Mouse (Mus musculus) neural tube, embryonic 13.5 days (tissue): Measurements from ENCODE around the gene Ncoa3. TPM values are rescaled to one million over a fixed set of nuclear protein-coding genes. Genes with fewer than 3 reads are reported as not detected.

ENCODE experiments used
- ATAC-seq: fragments of 200-750 bp; cut with Nextera tagmentation; 2 replicates; pipeline ENCODE4 v1.8.0; 2017; ENCODE audit warnings: low read depth, mild to moderate bottlenecking, moderate TSS enrichment, moderate library complexity
- H3K27ac ChIP-seq: fragments of 300-500 bp; sonication (generic); replicated peaks from 2 replicates; pipeline ENCODE4 v1.5.1; 2015; ENCODE audit warnings: moderate library complexity, mild to moderate bottlenecking, inconsistent platforms
- H3K27me3 ChIP-seq: fragments of 300-500 bp; sonication (generic); 2 replicates; pipeline ENCODE4 v1.6.1; 2015; ENCODE audit warnings: mild to moderate bottlenecking, inconsistent platforms
- H3K36me3 ChIP-seq: fragments of 300-500 bp; sonication (generic); 2 replicates; pipeline ENCODE4 v1.6.1; 2015; ENCODE audit warnings: mild to moderate bottlenecking, inconsistent platforms
- H3K4me1 ChIP-seq: fragments of 300-500 bp; sonication (generic); replicated peaks from 2 replicates; pipeline ENCODE4 v1.6.1; 2015; ENCODE audit warnings: inconsistent platforms
- H3K4me2 ChIP-seq: fragments of 300-500 bp; sonication (generic); 2 replicates; pipeline ENCODE4 v1.6.1; 2015; ENCODE audit warnings: inconsistent platforms, mild to moderate bottlenecking, moderate library complexity
- H3K4me3 ChIP-seq: fragments of 300-500 bp; sonication (generic); 2 replicates; pipeline ENCODE4 v1.5.1; 2015; ENCODE audit warnings: mild to moderate bottlenecking, inconsistent platforms
- H3K9ac ChIP-seq: fragments of 300-500 bp; sonication (generic); 2 replicates; pipeline ENCODE4 v1.6.1; 2015; ENCODE audit warnings: moderate library complexity, mild to moderate bottlenecking, inconsistent platforms
- H3K9me3 ChIP-seq: fragments of 300-500 bp; sonication (generic); 2 replicates; pipeline ENCODE4 v1.6.1; 2016; ENCODE audit warnings: inconsistent platforms
- WGBS: fragments of 180-500 bp; shearing (Covaris S2); methylation state at CpG from one replicate; pipeline ENCODE4 v1.1.7; 2015; 5-methylcytosine and 5-hydroxymethylcytosine counted together
- polyA plus RNA-seq: library from polyadenylated mRNA; unstranded; fragments of >200 nt; fragmentation: Nextera tagmentation; extraction: Ambion mirVana; gene quantifications from 2 replicates; pipeline ENCODE4 v1.2.1, GENCODE M21; 2015

Gene Ncoa3
- polyA plus RNA-seq, 1 experiment from 2014 or later: 12.6 TPM

DNA sequence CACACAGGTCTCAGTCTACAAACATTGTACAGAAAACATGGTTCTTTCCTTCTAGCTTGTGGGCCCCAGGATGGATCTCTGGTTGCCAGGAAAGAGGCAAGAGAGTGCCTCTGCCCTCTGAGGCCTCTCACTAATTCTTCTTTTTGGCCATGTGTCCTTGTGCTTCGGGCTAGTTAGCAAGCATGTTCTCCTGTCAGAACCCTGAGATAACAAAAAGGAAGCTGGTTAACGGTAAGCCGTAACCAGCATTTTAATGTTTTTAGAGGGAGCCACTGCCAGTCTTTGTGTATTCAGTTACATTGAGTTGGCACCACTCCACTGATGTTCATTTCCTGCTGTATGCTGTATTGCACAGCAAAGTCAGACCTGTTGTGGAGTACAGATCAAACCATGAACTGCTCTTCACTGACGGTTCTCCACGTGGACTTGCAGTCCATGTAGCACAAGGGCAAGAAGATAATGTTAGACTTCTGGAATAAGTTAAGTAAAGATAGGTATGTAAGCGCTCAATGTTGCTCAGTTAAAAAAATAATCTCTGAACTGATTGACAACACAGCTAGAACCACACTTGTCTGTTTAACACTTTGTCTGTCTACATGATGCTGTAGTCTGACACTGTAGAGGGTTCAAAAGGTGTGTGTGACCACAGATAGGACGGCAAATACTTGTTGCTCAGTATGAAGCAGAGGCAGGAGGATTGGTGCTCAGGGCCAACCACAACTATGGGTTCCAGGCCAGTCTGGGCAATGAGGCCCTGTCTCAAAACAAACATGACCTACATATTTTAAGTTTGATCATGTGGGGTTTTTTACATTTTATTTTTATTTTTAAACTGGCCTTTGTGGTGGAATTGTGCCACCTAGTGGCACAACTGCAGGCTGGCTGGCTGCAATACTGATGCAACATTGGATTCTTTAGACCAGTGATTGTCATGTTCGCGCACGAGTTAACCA lies 53.4 kb downstream of the Ncoa3 start:
- Histone ChIP-seq H3K27ac (no peak overlapping the region), H3K4me2 (no peak overlapping the region), H3K27me3 (no peaks in the 10 kb centered on the region), H3K4me1 (peaks cover 9% of the 10 kb centered on the region), H3K4me3 (no peak overlapping the region), H3K9ac (no peak overlapping the region), H3K9me3 (no peaks in the 10 kb centered on the region), H3K36me3 (peaks cover 34% of the 10 kb centered on the region)
- ATAC-seq: no peak
- 71% methylated on average over 10 of the region's 10 CpGs for WGBS

DNA sequence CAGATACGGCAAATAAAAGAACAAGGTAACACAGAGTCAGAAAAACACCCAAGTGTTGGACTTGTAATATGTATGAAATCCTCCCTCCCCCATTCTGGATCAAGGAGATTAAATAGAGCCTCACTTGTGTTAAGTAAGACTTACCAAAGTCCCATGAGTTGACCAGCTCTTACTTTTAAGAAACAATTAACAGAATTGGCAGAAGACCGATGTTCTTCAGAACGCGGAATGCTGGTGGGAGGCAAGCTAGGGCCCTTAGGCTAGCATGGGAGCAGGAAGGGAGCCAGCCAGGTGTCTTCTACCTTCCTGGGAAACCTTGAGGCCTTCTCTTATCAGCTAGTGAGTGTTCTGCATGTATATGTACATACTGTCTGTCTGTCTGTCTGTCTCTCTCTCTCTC lies 55.5 kb downstream of the Ncoa3 start:
- no peaks in the 10 kb centered on the region for H3K27me3 ChIP-seq
- peaks cover 55% of the 10 kb centered on the region for H3K36me3 ChIP-seq
- no peak overlapping the region for H3K27ac ChIP-seq
- 95% methylated on average over 4 of the region's 4 CpGs for WGBS
- ATAC-seq: no peak
- no peak overlapping the region for H3K4me3 ChIP-seq
- no peak overlapping the region for H3K4me2 ChIP-seq
- peaks cover 7% of the 10 kb centered on the region for H3K4me1 ChIP-seq
- no peak overlapping the region for H3K9ac ChIP-seq
- no peaks in the 10 kb centered on the region for H3K9me3 ChIP-seq

DNA sequence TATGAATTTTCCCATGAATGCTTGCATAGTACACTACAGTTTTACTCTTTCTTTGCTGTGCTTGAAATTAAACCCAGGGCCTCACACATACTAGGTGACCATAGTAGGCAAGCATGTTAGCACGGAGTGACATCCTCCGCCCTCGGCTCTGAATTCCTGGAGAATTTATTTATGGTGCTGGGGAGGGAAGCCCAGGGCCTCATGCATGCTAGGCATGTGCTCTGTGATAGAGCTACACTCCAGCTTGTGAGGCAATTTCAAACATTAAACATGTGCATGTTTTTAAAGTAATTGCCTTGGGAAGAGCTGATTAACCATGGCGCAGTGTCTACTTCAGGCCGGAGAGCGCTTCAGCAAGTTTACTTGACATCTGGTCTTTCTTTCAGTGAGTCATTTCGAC lies 56.4 kb downstream of the Ncoa3 start:
- Histone ChIP-seq H3K27me3 (no peaks in the 10 kb centered on the region), H3K4me3 (no peak overlapping the region), H3K36me3 (peaks cover 64% of the 10 kb centered on the region), H3K27ac (no peak overlapping the region), H3K4me1 (peaks cover 7% of the 10 kb centered on the region), H3K9me3 (no peaks in the 10 kb centered on the region), H3K4me2 (no peak overlapping the region), H3K9ac (no peak overlapping the region)
- 84% methylated on average over 7 of the region's 7 CpGs for WGBS
- ATAC-seq: no peak

- 91% methylated on average over 17 of the region's 17 CpGs for WGBS
- Histone ChIP-seq H3K27ac (no peak overlapping the region), H3K9me3 (no peaks in the 10 kb centered on the region), H3K36me3 (peaks cover 89% of the 10 kb centered on the region), H3K4me3 (no peak overlapping the region), H3K9ac (no peak overlapping the region), H3K27me3 (no peaks in the 10 kb centered on the region), H3K4me1 (no peaks in the 10 kb centered on the region), H3K4me2 (no peak overlapping the region)
- no peak for ATAC-seq
These were observed 59.0 kb downstream of the Ncoa3 start for GRCm38 (mm10) chr2:166051421-166051820.

DNA sequence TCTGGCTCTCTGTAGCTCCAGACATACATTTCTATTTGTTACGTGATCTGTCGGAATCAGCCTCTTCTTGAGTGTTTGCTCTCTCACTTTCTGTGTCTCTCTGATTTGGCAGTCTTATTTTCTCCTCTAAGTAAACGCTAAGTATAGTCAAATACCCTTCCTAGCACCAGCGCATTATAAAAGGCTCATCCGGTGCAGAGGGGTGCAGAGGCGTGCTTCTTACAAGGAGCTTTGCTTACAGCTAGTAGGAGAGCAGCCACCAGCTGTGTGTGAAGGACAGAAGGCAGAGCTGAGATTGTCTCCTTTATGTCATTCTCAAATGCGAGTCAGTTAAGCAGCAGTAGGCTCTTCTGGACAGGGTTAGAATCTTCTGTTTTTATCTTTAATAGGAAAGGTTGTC lies 59.5 kb downstream of the Ncoa3 start:
- Histone ChIP-seq H3K27ac (no peak overlapping the region), H3K9ac (no peak overlapping the region), H3K27me3 (no peaks in the 10 kb centered on the region), H3K4me3 (no peak overlapping the region), H3K4me1 (no peaks in the 10 kb centered on the region), H3K36me3 (peaks cover 94% of the 10 kb centered on the region), H3K9me3 (no peaks in the 10 kb centered on the region), H3K4me2 (no peak overlapping the region)
- WGBS: 94% methylated on average over 7 of the region's 7 CpGs
- no peak for ATAC-seq

- H3K9me3 ChIP-seq: no peaks in the 10 kb centered on the region
- H3K36me3 ChIP-seq: peaks cover 88% of the 10 kb centered on the region
- H3K27ac ChIP-seq: no peak overlapping the region
- H3K4me3 ChIP-seq: no peak overlapping the region
- no peak overlapping the region for H3K9ac ChIP-seq
- WGBS: 90% methylated on average over 14 of the region's 14 CpGs
- no peaks in the 10 kb centered on the region for H3K27me3 ChIP-seq
- ATAC-seq: no peak
- no peak overlapping the region for H3K4me2 ChIP-seq
- H3K4me1 ChIP-seq: no peaks in the 10 kb centered on the region
These were observed 61.6 kb downstream of the Ncoa3 start for GRCm38 (mm10) chr2:166054002-166054539.

DNA sequence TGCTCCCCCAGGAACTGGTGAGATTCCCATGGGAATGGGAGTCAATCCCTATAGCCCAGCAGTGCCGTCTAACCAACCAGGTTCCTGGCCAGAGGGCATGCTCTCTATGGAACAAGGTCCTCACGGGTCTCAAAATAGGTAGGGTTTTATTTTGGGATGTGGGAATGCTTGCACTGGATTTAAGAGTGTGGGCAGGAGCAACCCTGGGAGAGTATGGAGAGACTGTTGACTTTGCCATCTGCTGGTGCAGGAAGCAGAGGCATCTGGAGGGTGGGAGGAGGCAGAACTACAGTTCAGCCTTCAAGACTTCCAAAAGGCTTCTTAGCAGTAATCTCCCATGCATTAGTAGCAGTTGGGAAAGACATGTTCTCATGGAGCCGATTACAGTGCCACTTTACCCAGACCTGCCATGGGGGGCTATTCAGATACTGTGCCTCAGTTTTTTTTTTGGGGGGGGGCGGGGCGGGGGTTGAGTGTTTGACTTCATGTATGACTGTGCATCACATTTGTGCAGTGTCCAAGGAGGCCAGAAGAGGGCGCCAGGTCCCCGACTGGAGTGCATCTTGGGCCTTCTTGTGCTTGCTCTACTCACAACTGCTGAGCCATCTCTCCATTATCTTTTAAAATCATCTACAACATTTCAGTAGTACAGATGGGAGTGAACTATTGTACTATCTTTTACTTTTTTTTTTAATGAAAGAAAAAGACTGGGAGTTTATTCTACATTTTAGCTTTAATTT lies 67.4 kb downstream of the Ncoa3 start:
- Histone ChIP-seq H3K36me3 (peaks cover 76% of the 10 kb centered on the region), H3K9me3 (no peaks in the 10 kb centered on the region), H3K27ac (no peak overlapping the region), H3K4me2 (no peak overlapping the region), H3K4me3 (no peak overlapping the region), H3K27me3 (no peaks in the 10 kb centered on the region), H3K4me1 (no peaks in the 10 kb centered on the region), H3K9ac (no peak overlapping the region)
- ATAC-seq: no peak
- 82% methylated on average over 7 of the region's 7 CpGs for WGBS

GRCm38 (mm10) chr2:166062008-166062407 lies 69.6 kb downstream of the Ncoa3 start:
- Histone ChIP-seq H3K36me3 (peaks cover 72% of the 10 kb centered on the region), H3K9ac (no peak overlapping the region), H3K4me1 (0 out of 2 replicates have a peak, but pooled peaks cover 3% of the 10 kb centered on the region), H3K27me3 (no peaks in the 10 kb centered on the region), H3K9me3 (no peaks in the 10 kb centered on the region), H3K4me3 (no peak overlapping the region), H3K27ac (no peak overlapping the region), H3K4me2 (no peak overlapping the region)
- 86% methylated on average over 1 of the region's 1 CpGs for WGBS
- ATAC-seq: no peak

- H3K4me1 ChIP-seq: 0 out of 2 replicates have a peak, but pooled peaks cover 3% of the 10 kb centered on the region
- no peak overlapping the region for H3K27ac ChIP-seq
- WGBS: 91% methylated on average over 8 of the region's 8 CpGs
- no peak overlapping the region for H3K4me2 ChIP-seq
- peaks cover 74% of the 10 kb centered on the region for H3K36me3 ChIP-seq
- no peaks in the 10 kb centered on the region for H3K27me3 ChIP-seq
- no peak overlapping the region for H3K9ac ChIP-seq
- no peaks in the 10 kb centered on the region for H3K9me3 ChIP-seq
- no peak for ATAC-seq
- no peak overlapping the region for H3K4me3 ChIP-seq
These were observed 70.0 kb downstream of the Ncoa3 start for GRCm38 (mm10) chr2:166062431-166062830.

DNA sequence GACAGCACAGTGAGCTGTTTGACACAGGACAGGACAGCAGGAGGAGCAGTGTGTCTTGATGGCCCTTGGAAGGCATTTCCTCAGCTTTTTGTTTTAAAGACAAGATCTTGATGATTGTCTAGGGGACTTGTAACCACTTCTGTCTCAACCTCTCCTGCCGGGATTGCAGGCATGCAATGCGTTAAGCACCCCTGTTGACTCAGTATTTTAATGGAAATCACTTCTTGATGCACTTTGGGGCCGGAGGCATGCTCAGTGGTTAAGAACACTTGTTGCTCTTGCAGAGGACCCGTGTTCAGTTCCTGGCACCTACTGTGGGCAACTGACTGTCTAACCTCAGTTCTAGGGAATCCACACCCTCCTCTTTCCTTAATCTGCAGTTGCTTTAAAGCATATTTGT lies 74.0 kb downstream of the Ncoa3 start:
- no peak overlapping the region for H3K4me2 ChIP-seq
- peaks cover 80% of the 10 kb centered on the region for H3K36me3 ChIP-seq
- no peak for ATAC-seq
- no peak overlapping the region for H3K27ac ChIP-seq
- no peaks in the 10 kb centered on the region for H3K9me3 ChIP-seq
- H3K9ac ChIP-seq: no peak overlapping the region
- 71% methylated on average over 4 of the region's 4 CpGs for WGBS
- H3K4me1 ChIP-seq: 0 out of 2 replicates have a peak, but pooled peaks cover 3% of the 10 kb centered on the region
- no peaks in the 10 kb centered on the region for H3K27me3 ChIP-seq
- H3K4me3 ChIP-seq: no peak overlapping the region

- Histone ChIP-seq H3K9ac (no peak overlapping the region), H3K9me3 (no peaks in the 10 kb centered on the region), H3K27ac (peak overlapping the region; percentile 33; the same call in 1 of the 2 replicates), H3K36me3 (peaks cover 77% of the 10 kb centered on the region), H3K4me2 (no peak overlapping the region), H3K27me3 (no peaks in the 10 kb centered on the region), H3K4me1 (0 out of 2 replicates have a peak, but pooled peaks cover 3% of the 10 kb centered on the region), H3K4me3 (no peak overlapping the region)
- no peak for ATAC-seq
- WGBS: 86% methylated on average over 9 of the region's 9 CpGs
These were observed 75.8 kb downstream of the Ncoa3 start for GRCm38 (mm10) chr2:166068261-166068660.

GRCm38 (mm10) chr2:166069164-166069563 lies 76.7 kb downstream of the Ncoa3 start:
- ATAC-seq: no peak
- Histone ChIP-seq H3K4me1 (peaks cover 3% of the 10 kb centered on the region; the same call in 1 of the 2 replicates), H3K36me3 (peaks cover 80% of the 10 kb centered on the region), H3K27me3 (no peaks in the 10 kb centered on the region), H3K9ac (no peak overlapping the region), H3K9me3 (no peaks in the 10 kb centered on the region), H3K4me3 (no peak overlapping the region), H3K4me2 (no peak overlapping the region), H3K27ac (no peak overlapping the region)
- 92% methylated on average over 5 of the region's 5 CpGs for WGBS
